Mouse (Mus musculus): Measurements from ENCODE around the gene Foxg1.

Gene Foxg1

DNA sequence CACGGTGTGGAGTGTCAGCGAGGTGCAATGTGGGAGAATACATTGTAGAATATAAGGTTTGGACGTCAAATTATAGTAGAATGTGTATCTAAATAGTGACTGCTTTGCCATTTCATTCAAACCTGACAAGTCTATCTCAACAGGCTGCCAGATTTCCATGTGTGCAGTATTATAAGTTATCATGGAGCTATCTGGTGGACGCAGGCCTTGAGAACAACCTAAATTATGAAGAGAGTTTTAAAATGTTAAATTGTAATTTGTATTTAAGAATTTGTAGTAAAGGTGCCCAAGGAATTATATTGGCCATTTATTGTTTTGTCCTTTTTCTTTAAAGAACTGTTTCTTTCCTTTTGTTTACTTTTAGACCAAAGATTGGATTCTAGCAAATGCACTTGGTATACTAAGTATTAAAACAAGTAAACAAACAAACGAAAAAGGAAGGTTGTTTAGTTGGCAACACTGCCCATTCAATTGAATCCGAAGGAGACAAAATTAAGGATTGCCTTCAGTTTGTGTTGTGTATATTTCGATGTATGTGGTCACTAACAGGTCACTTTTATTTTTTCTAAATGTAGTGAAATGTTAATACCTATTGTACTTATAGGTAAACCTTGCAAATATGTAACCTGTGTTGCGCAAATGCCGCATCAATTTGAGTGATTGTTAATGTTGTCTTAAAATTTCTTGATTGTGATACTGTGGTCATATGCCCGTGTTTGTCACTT is 3.8 kb downstream of the Foxg1 start:
- no peak for DNase-seq (ENCODE audit: low spot score)

- no peak for DNase-seq (ENCODE audit: low spot score)
Measured at GRCm38 (mm10) chr12:49387856-49388598, 5.6 kb downstream of the Foxg1 start.

DNA sequence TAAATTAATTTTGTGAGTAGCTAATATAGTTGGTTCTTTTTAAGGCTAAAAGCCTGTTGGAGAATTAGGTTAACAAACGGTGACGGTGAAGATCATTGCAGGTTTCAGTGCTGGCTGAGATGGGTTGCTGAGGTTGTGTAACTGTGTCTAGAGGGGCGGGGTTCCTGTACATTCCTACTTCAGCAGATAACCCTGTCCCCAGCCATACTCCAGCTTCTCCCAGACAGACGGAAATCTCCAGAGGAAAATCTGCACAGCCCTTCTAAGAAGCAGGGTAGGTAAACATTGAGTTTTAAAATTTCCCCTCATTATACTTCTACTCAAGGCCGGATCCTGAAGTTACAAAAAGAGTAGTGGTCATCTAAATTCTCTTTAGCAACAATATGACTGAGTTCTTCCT is 7.2 kb downstream of the Foxg1 start:
- no peak for DNase-seq (ENCODE audit: low spot score)

DNA sequence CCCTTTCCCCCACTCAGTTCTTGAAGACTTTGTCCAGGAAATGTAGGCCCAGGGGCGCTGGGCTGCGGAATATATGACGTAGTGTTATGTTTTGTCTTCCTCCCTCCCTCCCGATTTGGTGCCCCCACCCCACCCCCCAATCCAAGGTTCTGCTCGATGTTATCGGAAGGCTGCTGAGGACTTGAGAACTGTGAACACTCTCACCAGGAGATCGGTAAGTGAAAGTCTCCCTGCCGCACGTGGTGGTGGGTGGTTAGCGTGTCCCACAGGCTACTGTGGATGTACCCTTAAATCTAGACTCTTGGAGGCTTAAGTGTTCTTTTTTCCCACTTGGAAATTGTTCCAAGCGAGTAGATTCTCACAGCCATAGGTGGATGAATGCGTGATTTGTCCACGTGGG is 7.8 kb downstream of the Foxg1 start:
- DNase-seq (ENCODE audit: low spot score) = no peak

DNA sequence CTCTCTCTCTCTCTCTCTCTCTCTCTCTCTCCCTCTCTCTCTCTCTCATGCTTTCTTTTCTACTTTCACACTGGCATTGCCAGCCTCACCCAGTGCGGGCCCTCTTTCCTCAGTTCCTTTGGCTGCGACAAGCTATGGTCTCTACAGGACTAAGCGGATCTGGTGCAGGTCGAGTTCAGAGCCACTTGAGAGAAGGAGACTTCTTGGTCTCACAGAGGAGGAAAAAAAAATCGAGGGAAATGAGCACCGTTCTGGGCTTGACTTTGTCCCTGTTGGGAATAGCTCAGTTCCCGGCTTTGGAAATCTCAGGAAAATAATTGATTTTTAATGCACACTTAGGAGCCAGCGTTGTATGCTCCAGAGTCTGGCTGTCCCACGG is 8.5 kb downstream of the Foxg1 start:
- no peak for DNase-seq (ENCODE audit: low spot score)

DNA sequence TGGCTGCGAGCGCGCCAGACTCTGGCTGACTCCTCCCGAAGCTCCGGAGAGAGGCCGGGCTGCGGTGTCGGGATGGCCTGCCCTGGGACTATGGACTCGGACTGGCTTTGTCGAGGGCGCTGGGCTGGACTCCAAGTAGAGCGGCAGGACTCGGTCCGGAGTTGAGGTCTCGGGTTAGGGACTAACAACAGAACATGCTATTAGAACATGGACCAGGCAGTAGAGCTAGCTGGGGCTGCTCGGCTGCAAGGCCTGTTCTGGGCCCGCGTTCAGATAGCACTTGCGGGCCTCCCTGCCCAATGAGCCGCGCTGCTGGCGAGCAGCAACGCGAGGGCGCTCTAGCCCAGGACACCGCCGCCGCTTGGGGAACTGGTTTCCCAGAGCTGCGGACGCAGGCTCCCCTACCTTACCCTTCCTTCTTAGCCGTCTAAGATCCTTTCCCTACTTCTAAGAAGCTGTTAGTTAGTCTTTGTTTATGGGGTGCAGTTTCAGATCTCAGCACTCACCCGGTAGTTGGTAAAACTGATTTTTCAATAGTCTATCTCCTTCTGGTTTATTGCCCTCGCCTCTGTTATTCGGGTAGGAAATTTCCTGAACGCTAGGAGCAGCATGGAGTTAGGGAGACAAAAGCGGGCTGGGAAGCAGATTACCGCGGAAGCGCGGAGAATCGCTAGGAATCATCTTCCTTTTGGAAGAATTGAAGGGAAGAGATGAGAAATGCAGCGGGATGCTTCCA is 9.0 kb downstream of the Foxg1 start:
- peak; percentile 55 for DNase-seq (ENCODE audit: low spot score)

DNA sequence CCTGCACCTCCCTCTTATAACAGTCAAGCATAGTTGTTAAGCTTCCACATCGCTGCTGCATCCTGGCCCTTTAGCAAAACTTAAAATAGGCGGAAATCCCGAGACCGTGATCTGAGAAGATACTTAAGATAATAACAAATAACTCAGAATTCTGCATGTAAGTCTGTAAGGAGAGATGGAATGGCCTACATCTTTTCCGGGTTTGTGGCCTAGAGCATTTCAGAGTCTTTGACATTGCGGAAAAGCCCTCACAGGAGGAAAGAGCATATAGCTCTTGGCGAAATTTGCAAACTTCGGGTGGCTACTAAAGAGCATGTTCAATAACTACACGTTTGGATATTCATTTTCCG is 9.6 kb downstream of the Foxg1 start:
- DNase-seq (ENCODE audit: low spot score) = no peak

- no peak for DNase-seq (ENCODE audit: low spot score)
Measured at GRCm38 (mm10) chr12:49392876-49393275, 10.4 kb downstream of the Foxg1 start.

DNA sequence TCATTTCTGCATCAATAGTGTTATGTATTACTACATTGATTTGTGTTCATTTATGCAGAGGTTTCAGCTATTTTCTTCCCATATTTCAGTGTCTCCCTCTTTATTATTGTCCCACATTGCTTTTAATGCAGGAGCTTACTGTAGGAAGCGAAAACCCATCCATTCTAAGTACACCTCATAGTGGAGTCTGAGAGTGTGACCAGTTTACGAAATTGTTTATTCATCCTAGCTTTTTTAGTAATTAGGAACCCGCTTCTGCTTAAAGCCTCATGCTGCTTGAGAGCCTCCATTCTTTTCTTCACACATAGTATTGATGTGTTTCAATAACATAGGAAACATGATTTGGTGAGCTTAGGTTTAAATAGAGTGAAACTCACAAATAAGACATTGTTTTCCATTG is 11.2 kb downstream of the Foxg1 start:
- no peak for DNase-seq (ENCODE audit: low spot score)

- DNase-seq (ENCODE audit: low spot score) = no peak
Measured at GRCm38 (mm10) chr12:49394181-49394580, 11.7 kb downstream of the Foxg1 start.

- DNase-seq (ENCODE audit: low spot score) = no peak
Measured at GRCm38 (mm10) chr12:49394836-49395235, 12.4 kb downstream of the Foxg1 start.

- no peak for DNase-seq (ENCODE audit: low spot score)
Measured at GRCm38 (mm10) chr12:49395969-49396368, 13.5 kb downstream of the Foxg1 start.

DNA sequence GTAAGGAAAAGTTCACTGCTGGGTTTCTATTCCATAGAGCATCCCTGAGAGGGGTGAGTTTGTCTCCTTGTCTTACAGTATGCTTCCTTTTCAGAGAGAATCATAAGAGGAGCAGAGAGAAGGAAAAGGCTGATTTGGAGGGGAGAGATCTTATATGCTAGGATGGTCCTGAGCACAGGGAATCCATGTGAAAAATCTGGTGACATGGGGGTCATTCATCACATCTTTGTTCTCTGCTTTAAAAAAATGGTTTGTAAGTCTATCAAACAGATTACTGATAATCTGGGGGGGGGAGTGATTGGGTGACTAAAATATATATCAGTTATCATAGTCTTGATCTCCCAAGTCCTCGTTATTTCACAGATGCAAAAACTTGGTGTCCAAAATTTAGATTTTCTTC is 14.3 kb downstream of the Foxg1 start:
- DNase-seq (ENCODE audit: low spot score) = no peak

- DNase-seq (ENCODE audit: low spot score) = no peak
Measured at GRCm38 (mm10) chr12:49397443-49398162, 15.1 kb downstream of the Foxg1 start.

DNA sequence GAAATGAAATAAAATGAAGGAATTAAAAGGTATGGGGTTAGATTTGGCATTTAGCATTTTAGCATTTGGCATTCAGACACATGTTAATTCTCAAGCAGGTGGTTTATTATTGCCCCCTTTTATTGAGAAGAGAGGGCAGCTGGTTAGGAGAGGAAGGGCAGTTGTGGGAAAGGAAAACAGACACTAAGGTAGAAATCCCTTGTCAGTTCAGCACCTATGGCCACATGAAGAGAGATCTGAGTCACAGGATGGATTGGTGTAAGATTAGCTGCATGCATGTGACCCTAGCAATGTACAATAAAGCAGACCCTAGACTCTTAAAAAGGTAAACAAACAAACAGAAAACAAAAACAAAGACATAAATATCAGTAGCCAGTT is 15.7 kb downstream of the Foxg1 start:
- no peak for DNase-seq (ENCODE audit: low spot score)

DNA sequence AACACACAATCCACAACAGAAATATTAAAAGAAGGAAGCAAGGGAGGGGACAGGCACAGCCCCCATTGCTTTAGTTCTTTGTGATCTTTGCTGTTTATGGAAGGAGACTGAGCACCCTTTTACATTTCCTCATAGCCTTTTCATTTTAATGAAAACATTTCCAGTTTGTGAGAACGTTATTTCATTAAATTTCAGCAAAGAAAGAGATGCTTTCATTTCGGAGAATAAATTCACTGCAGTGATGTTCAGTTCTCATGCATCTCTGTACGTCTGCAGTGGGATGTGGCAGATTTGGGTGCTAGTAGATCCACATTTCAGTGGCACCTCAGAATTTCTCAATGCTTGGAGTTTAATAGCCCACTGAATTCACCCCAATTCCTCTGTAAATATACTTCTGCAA is 16.2 kb downstream of the Foxg1 start:
- no peak for DNase-seq (ENCODE audit: low spot score)

- no peak for DNase-seq (ENCODE audit: low spot score)
Measured at GRCm38 (mm10) chr12:49399611-49400010, 17.2 kb downstream of the Foxg1 start.

DNA sequence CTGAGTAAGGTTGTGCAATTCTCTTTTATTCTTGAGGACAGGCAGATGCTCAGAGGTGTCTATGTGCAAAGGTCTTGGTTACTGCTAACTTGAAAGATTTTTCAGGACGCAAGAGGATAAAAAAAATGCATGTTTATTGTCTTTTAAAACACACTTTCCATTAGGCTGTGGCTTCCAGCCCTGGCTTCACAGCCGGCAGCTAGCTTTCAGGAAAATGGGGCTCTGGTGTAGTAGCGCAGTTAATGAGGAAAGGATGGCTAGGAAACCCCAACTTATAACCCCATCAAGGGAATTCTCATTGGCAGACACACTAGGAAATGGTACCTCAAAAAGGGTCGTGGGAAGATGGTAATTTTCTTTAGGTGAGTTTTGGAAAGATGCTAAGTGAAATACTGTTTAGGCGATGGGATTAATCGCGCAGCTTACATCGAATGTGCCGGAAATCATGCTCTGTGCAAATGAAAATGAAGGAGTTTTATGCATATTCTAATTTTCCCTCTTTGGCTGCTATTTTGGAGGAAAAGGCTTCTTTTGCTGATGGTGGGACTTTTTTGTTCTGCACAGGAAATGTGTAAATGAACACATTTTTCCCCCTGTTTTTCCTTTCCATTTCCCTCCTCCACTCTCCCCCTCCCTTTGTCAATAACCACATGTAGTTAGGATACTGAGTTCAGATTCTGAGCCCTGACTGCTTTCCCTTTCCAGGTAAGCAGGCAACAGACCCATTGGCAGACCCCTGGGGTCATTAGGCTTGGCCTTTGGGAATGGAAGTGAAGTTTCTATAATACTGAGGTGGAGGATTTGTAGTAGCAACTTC is 17.8 kb downstream of the Foxg1 start:
- no peak for DNase-seq (ENCODE audit: low spot score)

DNA sequence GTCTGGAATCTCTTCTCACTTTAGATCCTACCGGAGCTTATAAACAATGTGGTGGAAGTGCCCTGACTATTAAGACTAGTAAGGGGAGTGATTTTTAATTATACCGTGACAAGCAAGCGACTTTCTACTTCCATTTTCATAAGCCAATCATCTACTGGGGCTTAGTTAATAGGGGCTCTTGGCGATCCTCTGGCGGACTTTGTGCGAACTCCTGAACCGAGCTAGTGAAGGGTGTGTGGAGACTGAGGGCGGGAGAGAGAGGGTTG is 18.3 kb downstream of the Foxg1 start:
- no peak for DNase-seq (ENCODE audit: low spot score)

GRCm38 (mm10) chr12:49401119-49401795 is 18.8 kb downstream of the Foxg1 start:
- DNase-seq (ENCODE audit: low spot score) = peak; percentile 25

- DNase-seq (ENCODE audit: low spot score) = no peak
Measured at GRCm38 (mm10) chr12:49401796-49402130, 19.3 kb downstream of the Foxg1 start.

DNA sequence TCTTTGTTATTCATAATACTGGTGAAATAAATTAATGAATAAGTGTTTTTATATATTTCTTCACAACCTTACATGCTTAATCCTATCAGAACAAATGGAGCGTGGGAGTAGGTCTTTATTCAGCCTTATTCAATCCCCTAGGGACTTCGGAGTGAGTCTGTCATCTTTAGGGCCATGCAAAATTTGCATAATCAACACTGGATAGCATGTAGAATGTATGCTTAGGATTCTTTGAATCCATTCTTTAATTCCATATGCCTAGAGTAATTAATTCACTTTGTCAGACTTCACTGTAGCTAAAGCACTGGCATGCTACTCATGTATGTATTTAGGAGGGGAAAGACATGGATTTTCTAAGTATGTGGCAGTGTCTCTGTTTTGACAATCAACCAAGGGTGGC is 27.4 kb downstream of the Foxg1 start:
- DNase-seq (ENCODE audit: low spot score) = no peak
